In genomic region chr6:24350882-24351281, GRCm38 (mm10) we compare ENCODE assay signal across 9 mouse cellular contexts.
DNase-seq lines count a peak whose midpoint lies in the region; ATAC-seq and TF ChIP-seq lines count a peak whose summit lies in the region.
"Had no signal": no experiment of that assay in that cellular context is flagged by ENCODE, and none has a peak within 500 bp of the region (broad histone marks: within the 10 kb centered on the region; RNA-seq: fewer than 3 reads in every experiment).

No protein-coding gene starts in this region.

- H3K9ac ChIP-seq in hindbrain, embryonic 16.5 days (ENCODE audit: low read depth, low read length), result no peak overlapping the region
- H3K9ac ChIP-seq in stomach, embryonic 16.5 days (ENCODE audit: low read length), result no peak overlapping the region
- H3K9ac ChIP-seq: heart, embryonic 13.5 days had no signal

- TF ChIP-seq CTCF in E14TG2a.4 (conservative IDR thresholded peaks at IDR 0.05; ENCODE audit: low read length), result peak; percentile 80

- no peaks in the 10 kb centered on the region for H3K9me3 ChIP-seq in E14TG2a.4 (ENCODE audit: low read length)
- no peaks in the 10 kb centered on the region for H3K9me3 ChIP-seq in embryonic facial prominence, embryonic 10.5 days
- H3K9me3 ChIP-seq in hindbrain, embryonic 16.5 days (ENCODE audit: control insufficient read depth, low read length), result no peaks in the 10 kb centered on the region
- H3K9me3 ChIP-seq in midbrain, embryonic 10.5 days (replicated peaks), result no peaks in the 10 kb centered on the region
- no peaks in the 10 kb centered on the region for H3K9me3 ChIP-seq in stomach, embryonic 16.5 days (replicated peaks; ENCODE audit: control insufficient read depth, low read length)
- H3K9me3 ChIP-seq: heart, embryonic 13.5 days had no signal

- peaks cover 17% of the 10 kb centered on the region for H3K4me1 ChIP-seq in E14TG2a.4 (replicated peaks; ENCODE audit: low read depth, low read length)
- H3K4me1 ChIP-seq in embryonic facial prominence, embryonic 10.5 days, result peaks cover 9% of the 10 kb centered on the region
- no peaks in the 10 kb centered on the region for H3K4me1 ChIP-seq in hindbrain, embryonic 16.5 days (ENCODE audit: control insufficient read depth, insufficient read depth, low read depth, low read length)
- H3K4me1 ChIP-seq in midbrain, embryonic 10.5 days, result peaks cover 9% of the 10 kb centered on the region
- peaks cover 9% of the 10 kb centered on the region; the same call in 1 of the 2 replicates for H3K4me1 ChIP-seq in stomach, embryonic 16.5 days (ENCODE audit: control insufficient read depth, insufficient read depth, low read length)
- H3K4me1 ChIP-seq: heart, embryonic 13.5 days had no signal

- peak; percentile 33 for DNase-seq in embryonic facial prominence, embryonic 10.5 days (ENCODE audit: low spot score)
- DNase-seq in left cerebral cortex, adult 18-20 months (ENCODE audit: low spot score in 2 of 2), result peak; percentile 30 to 35
- peak; percentile 26 for DNase-seq in midbrain, embryonic 10.5 days (ENCODE audit: low spot score)
- DNase-seq in urinary bladder, postnatal 25 days (ENCODE audit: low spot score), result no peak

- no peaks in the 10 kb centered on the region for H3K27me3 ChIP-seq in E14TG2a.4 (ENCODE audit: insufficient read depth, low read length)
- H3K27me3 ChIP-seq in embryonic facial prominence, embryonic 10.5 days (replicated peaks; ENCODE audit: low read depth, poor library complexity, severe bottlenecking), result peaks cover 3% of the 10 kb centered on the region; the same call in 1 of the 2 replicates
- no peaks in the 10 kb centered on the region for H3K27me3 ChIP-seq in hindbrain, embryonic 16.5 days (replicated peaks; ENCODE audit: control insufficient read depth, insufficient read depth, low read length)
- H3K27me3 ChIP-seq in midbrain, embryonic 10.5 days (ENCODE audit: low read depth, poor library complexity, severe bottlenecking), result no peaks in the 10 kb centered on the region
- no peaks in the 10 kb centered on the region for H3K27me3 ChIP-seq in stomach, embryonic 16.5 days (ENCODE audit: control insufficient read depth, insufficient read depth, low read length)
- H3K27me3 ChIP-seq: heart, embryonic 13.5 days had no signal

- ATAC-seq in activated CD4-positive, CD25-positive, alpha-beta regulatory T cell, adult 4 months, result peak; percentile 80
- ATAC-seq in hindbrain, embryonic 16.5 days, result peak; percentile 98
- ATAC-seq in stomach, embryonic 16.5 days (ENCODE audit: insufficient read depth, low FRiP score), result peak; percentile 62; the same call in 1 of the 2 replicates

- no peak overlapping the region for H3K27ac ChIP-seq in embryonic facial prominence, embryonic 10.5 days (replicated peaks)
- H3K27ac ChIP-seq in hindbrain, embryonic 16.5 days (ENCODE audit: low read depth, low read length), result no peak overlapping the region
- H3K27ac ChIP-seq in midbrain, embryonic 10.5 days (replicated peaks), result no peak overlapping the region
- no peak overlapping the region for H3K27ac ChIP-seq in stomach, embryonic 16.5 days (ENCODE audit: low read length)
- H3K27ac ChIP-seq: heart, embryonic 13.5 days had no signal

- H3K36me3 ChIP-seq in E14TG2a.4 (ENCODE audit: insufficient read depth, low read length), result no peaks in the 10 kb centered on the region
- no peaks in the 10 kb centered on the region for H3K36me3 ChIP-seq in embryonic facial prominence, embryonic 10.5 days (replicated peaks)
- H3K36me3 ChIP-seq in hindbrain, embryonic 16.5 days (ENCODE audit: control insufficient read depth, insufficient read depth, low read length), result no peaks in the 10 kb centered on the region
- H3K36me3 ChIP-seq in midbrain, embryonic 10.5 days, result no peaks in the 10 kb centered on the region
- no peaks in the 10 kb centered on the region for H3K36me3 ChIP-seq in stomach, embryonic 16.5 days (ENCODE audit: control insufficient read depth, insufficient read depth, low read length)
- H3K36me3 ChIP-seq: heart, embryonic 13.5 days had no signal

- H3K4me2 ChIP-seq in hindbrain, embryonic 16.5 days (ENCODE audit: low read length), result no peak overlapping the region
- no peak overlapping the region for H3K4me2 ChIP-seq in stomach, embryonic 16.5 days (ENCODE audit: low read depth, low read length)
- H3K4me2 ChIP-seq: heart, embryonic 13.5 days had no signal

- 17% methylated on average over 5 of the region's 5 CpGs for WGBS in embryonic facial prominence, embryonic 10.5 days
- WGBS in hindbrain, embryonic 16.5 days, result 11% methylated on average over 5 of the region's 5 CpGs
- WGBS in midbrain, embryonic 10.5 days, result 21% methylated on average over 5 of the region's 5 CpGs
- 14% methylated on average over 5 of the region's 5 CpGs for whole genome bisulfite sequencing in stomach, embryonic 16.5 days

- no peak overlapping the region for H3K4me3 ChIP-seq in E14TG2a.4 (replicated peaks; ENCODE audit: low read length)
- no peak overlapping the region for H3K4me3 ChIP-seq in embryonic facial prominence, embryonic 10.5 days
- H3K4me3 ChIP-seq in hindbrain, embryonic 16.5 days (ENCODE audit: low read length), result no peak overlapping the region
- no peak overlapping the region for H3K4me3 ChIP-seq in midbrain, embryonic 10.5 days
- H3K4me3 ChIP-seq in stomach, embryonic 16.5 days (replicated peaks; ENCODE audit: low read length), result no peak overlapping the region
- H3K4me3 ChIP-seq: heart, embryonic 13.5 days had no signal
